Mouse (Mus musculus) heart, embryonic 14.5 days (tissue): ENCODE results near the gene Cacna2d1. TPM values are rescaled to one million over a fixed set of nuclear protein-coding genes. Genes with fewer than 3 reads are reported as not detected.

Experiments used
- ATAC-seq: fragments of 200-750 bp; cut with Nextera tagmentation; 2 replicates; pipeline ENCODE4 v1.8.0; 2017; ENCODE audit warnings: low read depth, moderate TSS enrichment; ENCODE audit not compliant: insufficient number of reproducible peaks, insufficient read depth, low FRiP score
- H3K27ac ChIP-seq, 2 experiments: fragments of 200-500 bp in 1 of 2; fragments of 300-500 bp in 1 of 2; sonication (generic) in 1 of 2; replicated peaks in 1 of 2; 2 replicates each; pipeline ENCODE4 v1.5.1; 2012 to 2014; ENCODE audit warnings: low read depth in 2 of 2, low read length in 2 of 2, control low read depth in 1 of 2, mild to moderate bottlenecking in 1 of 2, mixed read lengths in 1 of 2; ENCODE audit not compliant: control insufficient read depth in 1 of 2, insufficient read depth in 1 of 2
- H3K27me3 ChIP-seq: fragments of 300-500 bp; sonication (generic); 2 replicates; pipeline ENCODE4 v1.6.1; 2014; ENCODE audit warnings: mild to moderate bottlenecking, low read length, control low read depth; ENCODE audit not compliant: control insufficient read depth, insufficient read depth
- H3K36me3 ChIP-seq: fragments of 300-500 bp; sonication (generic); 2 replicates; pipeline ENCODE4 v1.6.1; 2014; ENCODE audit warnings: mild to moderate bottlenecking, control low read depth, low read length, mixed read lengths; ENCODE audit not compliant: control insufficient read depth, insufficient read depth
- H3K4me1 ChIP-seq, 2 experiments: fragments of 200-500 bp in 1 of 2; fragments of 300-500 bp in 1 of 2; sonication (generic) in 1 of 2; 2 replicates each; pipeline ENCODE4 v1.6.1; 2012 to 2014; ENCODE audit warnings: low read length in 2 of 2, control low read depth in 1 of 2, mixed read lengths in 1 of 2; ENCODE audit not compliant: control insufficient read depth in 2 of 2, insufficient read depth in 2 of 2
- H3K4me2 ChIP-seq: fragments of 300-500 bp; sonication (generic); 2 replicates; pipeline ENCODE4 v1.6.1; 2014; ENCODE audit warnings: mild to moderate bottlenecking, low read length
- H3K4me3 ChIP-seq, 2 experiments: fragments of 200-500 bp in 1 of 2; fragments of 300-500 bp in 1 of 2; sonication (generic) in 1 of 2; 2 replicates each; pipeline ENCODE4 v1.5.1; 2012 to 2014; ENCODE audit warnings: low read length in 2 of 2, mild to moderate bottlenecking in 2 of 2, control low read depth in 1 of 2, low read depth in 1 of 2, moderate library complexity in 1 of 2; ENCODE audit not compliant: control insufficient read depth in 1 of 2, insufficient read depth in 1 of 2
- H3K9ac ChIP-seq: fragments of 300-500 bp; sonication (generic); 2 replicates; pipeline ENCODE4 v1.6.1; 2014; ENCODE audit warnings: mild to moderate bottlenecking, low read length
- H3K9me3 ChIP-seq: fragments of 300-500 bp; sonication (generic); 2 replicates; pipeline ENCODE4 v1.6.1; 2016; ENCODE audit warnings: low read length, control low read depth; ENCODE audit not compliant: control insufficient read depth
- WGBS: fragments of 180-500 bp; shearing (Covaris S2); extraction: QIAGEN DNeasy Blood & Tissue Kit; methylation state at CpG from one replicate; pipeline ENCODE4 v1.1.7; 2014; 5-methylcytosine and 5-hydroxymethylcytosine counted together
- polyA plus RNA-seq: library from polyadenylated mRNA; unstranded; fragments of >200 nt; fragmentation: Nextera tagmentation; extraction: Ambion mirVana; gene quantifications from 2 replicates; pipeline ENCODE4 v1.2.1, GENCODE M21; 2014

The Cacna2d1 gene
- polyA plus RNA-seq, 1 experiment from 2014 or later = 27.0 TPM

GRCm38 (mm10) chr5:16314242-16314641 lies 379.8 kb downstream of the Cacna2d1 start:
- ATAC-seq = no peak
- no peak overlapping the region for H3K9ac ChIP-seq

DNA sequence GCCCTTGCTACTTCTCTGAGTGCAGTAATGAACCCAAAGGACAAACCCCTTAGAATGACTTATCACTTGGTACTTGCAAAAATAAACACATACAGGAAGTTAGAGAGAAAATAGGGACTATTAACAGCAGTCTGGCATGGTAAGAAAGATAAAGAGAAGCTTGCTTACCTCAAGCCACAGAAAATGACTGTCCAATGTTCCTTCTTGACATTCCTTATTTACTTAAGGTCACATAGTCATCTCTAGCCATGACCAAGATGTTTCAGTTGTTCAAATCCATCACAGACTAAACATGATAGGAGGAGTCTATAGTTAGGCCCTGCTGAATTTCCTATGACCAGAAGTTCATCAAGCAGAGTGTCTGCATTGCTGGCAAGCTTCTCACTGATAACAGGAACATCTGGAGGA lies 381.5 kb downstream of the Cacna2d1 start:
- no peak overlapping the region for H3K4me3 ChIP-seq
- H3K9ac ChIP-seq = no peak overlapping the region
- H3K9me3 ChIP-seq = no peaks in the 10 kb centered on the region
- no peak overlapping the region for H3K27ac ChIP-seq
- no peak overlapping the region for H3K4me2 ChIP-seq
- peaks cover 0 to 13% of the 10 kb centered on the region in 2 experiments; a peak in 2 of 4 replicates for H3K4me1 ChIP-seq
- peaks cover 12% of the 10 kb centered on the region for H3K36me3 ChIP-seq
- no peaks in the 10 kb centered on the region for H3K27me3 ChIP-seq
- no peak for ATAC-seq

More at GRCm38 (mm10) chr5:16314242-16314641, 379.8 kb downstream of the Cacna2d1 start:
- no peak overlapping the region for H3K4me2 ChIP-seq
- peaks cover 3% of the 10 kb centered on the region for H3K36me3 ChIP-seq
- H3K4me3 ChIP-seq = no peak overlapping the region
- no peaks in the 10 kb centered on the region for H3K9me3 ChIP-seq
- no peaks in the 10 kb centered on the region for H3K27me3 ChIP-seq
- WGBS = 80% methylated on average over 5 of the region's 5 CpGs
- peaks cover 0 to 13% of the 10 kb centered on the region in 2 experiments; a peak in 2 of 4 replicates for H3K4me1 ChIP-seq
- H3K27ac ChIP-seq = no peak overlapping the region

DNA sequence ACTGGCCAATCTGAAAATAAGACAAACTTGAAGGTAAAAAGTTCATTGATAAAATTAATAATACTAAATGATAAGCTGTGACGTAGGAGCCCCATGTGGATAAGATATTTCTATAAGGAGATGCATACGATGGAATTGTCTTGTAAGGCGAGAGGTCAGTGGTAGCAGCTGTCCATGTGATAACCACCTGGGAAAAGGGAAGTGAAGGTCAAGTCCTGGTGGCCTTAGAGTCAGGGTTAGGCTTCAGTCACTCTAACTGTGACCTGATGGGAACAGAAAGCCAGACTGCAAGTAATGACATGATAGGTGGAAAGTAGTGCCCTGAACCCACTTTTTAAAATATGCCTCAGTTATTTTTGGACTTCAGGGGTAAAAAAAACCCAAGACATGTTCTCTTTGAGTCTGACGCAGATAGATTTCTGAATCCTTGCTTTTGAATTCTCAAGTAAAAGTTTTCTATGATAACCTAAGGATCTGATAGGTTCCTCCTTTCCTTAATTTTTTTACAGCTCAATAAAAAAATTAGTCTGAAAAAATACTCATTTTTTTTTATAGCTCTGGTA lies 383.3 kb downstream of the Cacna2d1 start:
- Histone ChIP-seq H3K4me3 (no peak overlapping the region), H3K4me1 (peaks cover 0 to 13% of the 10 kb centered on the region in 2 experiments; a peak in 2 of 4 replicates), H3K9me3 (no peaks in the 10 kb centered on the region), H3K27ac (no peak overlapping the region), H3K9ac (no peak overlapping the region), H3K4me2 (no peak overlapping the region), H3K27me3 (no peaks in the 10 kb centered on the region), H3K36me3 (peaks cover 12% of the 10 kb centered on the region)
- ATAC-seq = no peak
- 44% methylated on average over 4 of the region's 4 CpGs for WGBS

DNA sequence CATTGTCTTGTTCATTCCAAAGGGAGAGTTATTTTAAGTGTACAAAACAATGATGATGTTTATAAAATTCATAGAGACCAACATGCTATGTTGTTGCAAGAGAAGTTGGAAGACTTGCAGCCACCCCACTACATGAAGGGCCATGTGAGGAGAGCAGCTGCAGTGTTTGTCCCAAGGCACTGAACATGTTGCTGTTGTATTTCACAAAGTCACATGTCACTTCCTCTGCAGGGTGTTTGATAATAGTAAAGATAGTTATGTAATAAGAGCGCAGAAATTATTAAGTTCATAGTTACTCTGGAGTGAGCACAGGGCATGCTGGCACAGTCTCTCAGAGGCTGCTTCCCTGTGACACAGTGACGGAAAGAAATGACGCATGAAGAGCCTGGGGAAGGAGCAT lies 392.1 kb downstream of the Cacna2d1 start:
- Histone ChIP-seq H3K36me3 (no peaks in the 10 kb centered on the region), H3K4me2 (no peak overlapping the region), H3K9me3 (no peaks in the 10 kb centered on the region), H3K27ac (no peak overlapping the region), H3K9ac (no peak overlapping the region), H3K27me3 (no peaks in the 10 kb centered on the region), H3K4me1 (no peaks in the 10 kb centered on the region), H3K4me3 (no peak overlapping the region)
- WGBS = 84% methylated on average over 3 of the region's 3 CpGs
- no peak for ATAC-seq

DNA sequence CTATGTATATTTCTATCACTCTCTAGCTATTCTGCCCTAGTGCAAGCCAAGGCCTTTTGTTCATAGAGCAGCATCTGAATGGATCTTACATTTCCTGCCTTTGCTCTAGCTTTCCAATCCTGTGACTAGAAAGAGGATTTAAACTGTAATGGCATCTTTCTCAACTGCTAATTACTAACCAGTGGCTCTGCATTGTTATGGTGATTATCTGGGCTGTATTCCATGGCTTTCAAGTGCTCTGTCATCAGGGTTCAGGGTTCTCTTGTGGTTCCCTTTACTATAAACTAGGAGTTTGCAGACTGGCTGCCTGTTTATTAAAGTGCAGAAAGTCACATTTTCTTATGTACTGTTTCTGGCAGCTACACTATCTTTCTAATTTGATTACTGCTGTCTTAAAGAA lies 410.9 kb downstream of the Cacna2d1 start:
- ATAC-seq = no peak
- no peak overlapping the region for H3K4me3 ChIP-seq
- H3K4me1 ChIP-seq = 0 out of 4 replicates have a peak, but pooled peaks cover 0 to 3% of the 10 kb centered on the region in 2 experiments
- H3K27me3 ChIP-seq = no peaks in the 10 kb centered on the region
- no peak overlapping the region for H3K27ac ChIP-seq
- no peaks in the 10 kb centered on the region for H3K9me3 ChIP-seq
- H3K36me3 ChIP-seq = peaks cover 4% of the 10 kb centered on the region; the same call in 1 of the 2 replicates
- H3K4me2 ChIP-seq = no peak overlapping the region
- H3K9ac ChIP-seq = no peak overlapping the region

DNA sequence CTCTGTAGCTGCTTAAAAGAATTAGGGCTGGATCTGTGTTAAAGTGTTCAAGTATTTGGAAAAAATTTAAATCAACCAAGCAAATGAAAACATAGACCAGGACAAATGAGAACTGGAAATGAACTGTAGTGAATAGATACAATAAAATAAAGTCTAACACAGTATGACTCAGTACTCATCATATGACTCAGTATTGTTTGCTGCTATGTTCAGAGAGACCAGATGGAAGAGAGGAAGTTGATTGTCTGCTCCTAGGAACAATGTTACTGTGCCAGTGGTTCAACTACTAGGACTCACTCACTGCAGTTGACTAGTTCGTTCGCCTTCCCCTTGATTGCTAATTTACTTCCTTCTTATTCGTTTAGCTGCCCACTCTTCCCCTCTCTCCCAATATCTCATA lies 421.3 kb downstream of the Cacna2d1 start:
- Histone ChIP-seq H3K27me3 (no peaks in the 10 kb centered on the region), H3K36me3 (peaks cover 21% of the 10 kb centered on the region; the same call in 1 of the 2 replicates), H3K27ac (no peak overlapping the region), H3K9ac (no peak overlapping the region), H3K4me2 (no peak overlapping the region), H3K9me3 (no peaks in the 10 kb centered on the region), H3K4me1 (no peaks in the 10 kb centered on the region), H3K4me3 (no peak overlapping the region)
- WGBS = 80% methylated on average over 3 of the region's 3 CpGs
- no peak for ATAC-seq

GRCm38 (mm10) chr5:16357709-16358108 lies 423.2 kb downstream of the Cacna2d1 start:
- H3K9me3 ChIP-seq = no peaks in the 10 kb centered on the region
- no peak for ATAC-seq
- 79% methylated on average over 4 of the region's 4 CpGs for WGBS
- peaks cover 25% of the 10 kb centered on the region; the same call in 1 of the 2 replicates for H3K36me3 ChIP-seq
- H3K4me1 ChIP-seq = no peaks in the 10 kb centered on the region
- H3K4me3 ChIP-seq = no peak overlapping the region
- no peaks in the 10 kb centered on the region for H3K27me3 ChIP-seq
- no peak overlapping the region for H3K4me2 ChIP-seq
- H3K9ac ChIP-seq = no peak overlapping the region
- H3K27ac ChIP-seq = no peak overlapping the region

GRCm38 (mm10) chr5:16362076-16362475 lies 427.6 kb downstream of the Cacna2d1 start:
- no peaks in the 10 kb centered on the region for H3K4me1 ChIP-seq
- 0 out of 2 replicates have a peak, but pooled peaks cover 11% of the 10 kb centered on the region for H3K36me3 ChIP-seq
- H3K27me3 ChIP-seq = no peaks in the 10 kb centered on the region
- no peak overlapping the region for H3K9ac ChIP-seq
- no peak for ATAC-seq
- H3K9me3 ChIP-seq = no peaks in the 10 kb centered on the region
- H3K4me2 ChIP-seq = no peak overlapping the region
- H3K4me3 ChIP-seq = no peak overlapping the region
- 72% methylated on average over 2 of the region's 2 CpGs for WGBS
- no peak overlapping the region for H3K27ac ChIP-seq
